Mouse (Mus musculus): ENCODE results near the gene Evc. TPM values are rescaled to one million over a fixed set of nuclear protein-coding genes. Genes with fewer than 3 reads are reported as not detected.
A peak's percentile ranks its signal among the peaks of the same experiment; 100 is the strongest.

Gene Evc
- polyA plus RNA-seq, 1 experiment from 2014 or later: 21.5 TPM

DNA sequence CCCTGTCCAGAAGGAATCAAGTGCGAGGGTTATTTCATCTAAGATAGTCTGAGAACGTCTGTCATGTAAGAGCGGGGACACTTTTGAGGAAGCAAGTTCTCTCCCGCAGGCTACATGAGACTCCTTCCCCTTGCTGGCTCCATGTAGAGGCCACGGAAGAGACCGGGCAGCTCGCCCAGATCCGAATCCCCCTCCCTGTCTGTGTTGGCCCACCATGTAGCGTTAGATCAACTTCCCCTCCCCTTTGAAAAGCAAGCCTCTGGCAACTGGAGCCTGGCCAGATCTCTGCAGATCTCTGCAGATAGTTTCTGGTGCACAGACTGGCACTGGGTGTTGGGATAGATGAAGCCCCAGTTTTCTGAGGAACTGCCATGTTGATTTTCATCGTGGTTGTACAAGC, 40.0 kb downstream of the Evc start:
- no peaks in the 10 kb centered on the region for H3K9me3 ChIP-seq (ENCODE audit: control insufficient read depth, low read length)
- H3K36me3 ChIP-seq (ENCODE audit: control insufficient read depth, insufficient read depth, low read length): no peaks in the 10 kb centered on the region
- no peaks in the 10 kb centered on the region for H3K27me3 ChIP-seq (ENCODE audit: control insufficient read depth, insufficient read depth, low read length)
- DNase-seq (ENCODE audit: low spot score) (no peak), ATAC-seq (ENCODE audit: insufficient number of reproducible peaks, low FRiP score, low TSS enrichment, low read depth) (no peak)
- H3K4me1 ChIP-seq (ENCODE audit: control insufficient read depth, insufficient read depth, low read length): no peaks in the 10 kb centered on the region
- H3K4me2 ChIP-seq (ENCODE audit: low read depth, severe bottlenecking): no peak overlapping the region
- H3K9ac ChIP-seq (ENCODE audit: low read length): no peak overlapping the region
- no peak overlapping the region for H3K4me3 ChIP-seq (ENCODE audit: low read depth, low read length)
- WGBS: 84% methylated on average over 10 of the region's 10 CpGs
- H3K27ac ChIP-seq (replicated peaks; ENCODE audit: low read depth, low read length): no peak overlapping the region

DNA sequence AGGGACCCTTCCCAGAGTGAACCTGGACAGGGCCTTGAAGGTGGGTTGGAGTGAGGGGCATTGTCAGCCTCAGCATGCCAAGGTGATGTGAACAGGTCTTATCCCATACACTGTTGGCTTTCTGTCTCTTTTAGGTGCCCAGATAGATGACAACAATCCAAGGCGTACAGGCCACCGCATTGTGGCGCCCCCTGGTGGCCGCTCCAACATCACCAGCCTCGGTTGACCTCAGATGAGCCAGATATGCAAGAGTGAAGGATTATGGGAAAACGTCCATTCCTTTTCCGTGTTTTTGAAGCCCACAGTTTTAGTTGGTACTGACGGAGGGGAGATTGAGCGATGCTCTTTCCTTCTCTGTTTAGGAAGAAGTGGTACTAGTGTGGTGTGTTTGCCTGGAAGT, 45.7 kb downstream of the Evc start:
- ATAC-seq (ENCODE audit: insufficient number of reproducible peaks, low FRiP score, low TSS enrichment, low read depth): no peak
- Histone ChIP-seq H3K36me3 (ENCODE audit: control insufficient read depth, insufficient read depth, low read length) (no peaks in the 10 kb centered on the region), H3K4me3 (ENCODE audit: low read depth, low read length) (no peak overlapping the region), H3K4me2 (ENCODE audit: low read depth, severe bottlenecking) (no peak overlapping the region), H3K9me3 (ENCODE audit: control insufficient read depth, low read length) (no peaks in the 10 kb centered on the region), H3K27me3 (ENCODE audit: control insufficient read depth, insufficient read depth, low read length) (no peaks in the 10 kb centered on the region), H3K27ac (replicated peaks; ENCODE audit: low read depth, low read length) (no peak overlapping the region), H3K9ac (ENCODE audit: low read length) (no peak overlapping the region), H3K4me1 (ENCODE audit: control insufficient read depth, insufficient read depth, low read length) (no peaks in the 10 kb centered on the region)
- DNase-seq (ENCODE audit: low spot score): peak; percentile 41
- 77% methylated on average over 9 of the region's 9 CpGs for WGBS

DNA sequence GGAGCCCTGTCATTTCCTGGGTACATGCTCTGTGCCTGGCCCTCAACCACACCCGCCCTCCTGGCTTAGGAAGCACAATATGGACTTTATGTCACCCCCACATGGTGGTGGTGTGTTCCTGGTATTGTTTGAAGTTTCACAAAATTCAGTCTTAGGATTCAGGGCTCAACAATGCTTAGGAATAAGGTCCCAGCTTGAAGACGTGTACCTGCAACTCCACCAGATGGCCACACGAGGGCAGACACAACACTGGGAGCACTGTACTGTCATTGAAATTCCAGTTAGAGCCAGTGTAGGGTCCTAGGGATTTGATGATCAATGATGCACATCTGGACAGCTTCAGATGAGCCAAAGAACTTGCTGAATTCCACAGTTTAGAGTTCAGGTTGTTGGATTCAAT, 47.5 kb downstream of the Evc start:
- no peak overlapping the region for H3K4me2 ChIP-seq (ENCODE audit: low read depth, severe bottlenecking)
- H3K4me3 ChIP-seq (ENCODE audit: low read depth, low read length): no peak overlapping the region
- H3K9ac ChIP-seq (ENCODE audit: low read length): no peak overlapping the region
- no peaks in the 10 kb centered on the region for H3K4me1 ChIP-seq (ENCODE audit: control insufficient read depth, insufficient read depth, low read length)
- H3K27me3 ChIP-seq (ENCODE audit: control insufficient read depth, insufficient read depth, low read length): no peaks in the 10 kb centered on the region
- H3K36me3 ChIP-seq (ENCODE audit: control insufficient read depth, insufficient read depth, low read length): no peaks in the 10 kb centered on the region
- ATAC-seq (ENCODE audit: insufficient number of reproducible peaks, low FRiP score, low TSS enrichment, low read depth) (no peak), DNase-seq (ENCODE audit: low spot score) (peak; percentile 59)
- WGBS: 25% methylated on average over 3 of the region's 3 CpGs
- H3K27ac ChIP-seq (replicated peaks; ENCODE audit: low read depth, low read length): no peak overlapping the region
- H3K9me3 ChIP-seq (ENCODE audit: control insufficient read depth, low read length): no peaks in the 10 kb centered on the region

DNA sequence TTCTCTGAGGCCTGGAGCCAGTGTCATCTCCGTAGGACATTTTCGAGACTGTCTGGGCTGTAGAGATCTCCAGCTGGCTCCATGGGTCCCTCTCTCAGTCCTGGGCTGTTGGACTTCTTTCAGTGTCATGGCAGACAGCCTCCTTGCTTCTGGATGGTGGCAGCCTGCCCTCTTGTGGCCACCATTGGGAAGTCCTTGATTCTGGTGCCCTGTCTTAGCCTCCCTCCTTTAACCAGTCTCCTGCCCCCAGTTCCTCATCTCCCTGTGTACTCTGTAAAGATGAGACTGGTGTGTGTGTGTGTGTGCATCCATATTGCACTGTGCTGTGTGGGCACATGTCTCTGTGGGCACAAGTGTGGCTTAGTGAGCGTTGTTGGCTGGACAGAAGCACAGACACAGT, 48.3 kb downstream of the Evc start:
- Histone ChIP-seq H3K4me1 (ENCODE audit: control insufficient read depth, insufficient read depth, low read length) (no peaks in the 10 kb centered on the region), H3K27ac (replicated peaks; ENCODE audit: low read depth, low read length) (no peak overlapping the region), H3K4me2 (ENCODE audit: low read depth, severe bottlenecking) (no peak overlapping the region), H3K36me3 (ENCODE audit: control insufficient read depth, insufficient read depth, low read length) (no peaks in the 10 kb centered on the region), H3K27me3 (ENCODE audit: control insufficient read depth, insufficient read depth, low read length) (no peaks in the 10 kb centered on the region), H3K9me3 (ENCODE audit: control insufficient read depth, low read length) (no peaks in the 10 kb centered on the region), H3K9ac (ENCODE audit: low read length) (no peak overlapping the region), H3K4me3 (ENCODE audit: low read depth, low read length) (no peak overlapping the region)
- peak; percentile 63 for DNase-seq (ENCODE audit: low spot score)
- WGBS: 77% methylated on average over 3 of the region's 3 CpGs
- ATAC-seq (ENCODE audit: insufficient number of reproducible peaks, low FRiP score, low TSS enrichment, low read depth): peak; percentile 57; the same call in 1 of the 2 replicates

DNA sequence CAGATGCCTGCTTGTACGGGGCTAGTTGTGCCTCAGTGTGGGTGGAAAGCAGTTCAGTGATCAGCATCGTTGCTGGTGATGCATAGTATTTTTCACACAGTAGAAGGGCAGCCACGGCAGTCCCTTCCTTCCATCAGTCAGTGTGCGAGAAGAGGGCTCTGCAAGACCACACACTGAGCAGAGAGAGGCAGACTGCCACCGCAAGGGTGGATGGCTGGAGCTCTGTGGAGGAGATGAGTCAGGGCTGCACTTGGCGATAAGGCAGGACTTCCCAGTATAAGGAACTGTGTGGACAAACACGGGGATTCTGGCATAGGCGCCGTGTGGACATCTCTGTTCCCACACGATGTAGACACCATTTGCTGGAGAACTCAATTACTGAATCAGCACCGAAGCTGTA, 55.7 kb downstream of the Evc start:
- Histone ChIP-seq H3K4me3 (ENCODE audit: low read depth, low read length) (no peak overlapping the region), H3K4me2 (ENCODE audit: low read depth, severe bottlenecking) (no peak overlapping the region), H3K27ac (replicated peaks; ENCODE audit: low read depth, low read length) (no peak overlapping the region), H3K36me3 (ENCODE audit: control insufficient read depth, insufficient read depth, low read length) (no peaks in the 10 kb centered on the region), H3K4me1 (ENCODE audit: control insufficient read depth, insufficient read depth, low read length) (no peaks in the 10 kb centered on the region), H3K9ac (ENCODE audit: low read length) (no peak overlapping the region), H3K9me3 (ENCODE audit: control insufficient read depth, low read length) (no peaks in the 10 kb centered on the region), H3K27me3 (ENCODE audit: control insufficient read depth, insufficient read depth, low read length) (no peaks in the 10 kb centered on the region)
- DNase-seq (ENCODE audit: low spot score) (no peak), ATAC-seq (ENCODE audit: insufficient number of reproducible peaks, low FRiP score, low TSS enrichment, low read depth) (no peak)
- 92% methylated on average over 11 of the region's 11 CpGs for WGBS

DNA sequence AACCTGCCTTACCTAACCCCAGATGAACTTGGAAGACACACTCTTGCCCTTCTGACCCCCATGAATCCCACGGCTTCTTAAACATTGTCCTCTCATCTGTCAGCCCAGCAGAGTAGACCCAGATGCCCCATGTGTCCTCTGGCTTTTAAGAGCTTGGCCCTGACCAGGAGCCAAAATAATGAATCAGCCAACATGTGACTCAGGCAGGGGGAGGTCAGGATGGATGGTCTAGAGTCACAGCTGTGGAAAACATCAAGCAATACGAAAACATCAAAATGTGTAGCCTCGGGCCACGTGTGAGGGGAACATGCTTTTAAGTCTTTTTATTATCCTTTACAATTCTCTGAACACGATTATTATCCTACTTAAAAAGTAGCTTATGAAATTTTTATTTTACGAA, 72.9 kb downstream of the Evc start:
- Histone ChIP-seq H3K4me3 (ENCODE audit: low read depth, low read length) (no peak overlapping the region), H3K4me2 (ENCODE audit: low read depth, severe bottlenecking) (no peak overlapping the region), H3K4me1 (ENCODE audit: control insufficient read depth, insufficient read depth, low read length) (no peaks in the 10 kb centered on the region), H3K36me3 (ENCODE audit: control insufficient read depth, insufficient read depth, low read length) (no peaks in the 10 kb centered on the region), H3K9ac (ENCODE audit: low read length) (no peak overlapping the region), H3K27ac (replicated peaks; ENCODE audit: low read depth, low read length) (no peak overlapping the region), H3K27me3 (ENCODE audit: control insufficient read depth, insufficient read depth, low read length) (no peaks in the 10 kb centered on the region), H3K9me3 (ENCODE audit: control insufficient read depth, low read length) (no peaks in the 10 kb centered on the region)
- no peak for ATAC-seq (ENCODE audit: insufficient number of reproducible peaks, low FRiP score, low TSS enrichment, low read depth)
- no peak for DNase-seq (ENCODE audit: low spot score)
- WGBS: 58% methylated on average over 6 of the region's 6 CpGs

DNA sequence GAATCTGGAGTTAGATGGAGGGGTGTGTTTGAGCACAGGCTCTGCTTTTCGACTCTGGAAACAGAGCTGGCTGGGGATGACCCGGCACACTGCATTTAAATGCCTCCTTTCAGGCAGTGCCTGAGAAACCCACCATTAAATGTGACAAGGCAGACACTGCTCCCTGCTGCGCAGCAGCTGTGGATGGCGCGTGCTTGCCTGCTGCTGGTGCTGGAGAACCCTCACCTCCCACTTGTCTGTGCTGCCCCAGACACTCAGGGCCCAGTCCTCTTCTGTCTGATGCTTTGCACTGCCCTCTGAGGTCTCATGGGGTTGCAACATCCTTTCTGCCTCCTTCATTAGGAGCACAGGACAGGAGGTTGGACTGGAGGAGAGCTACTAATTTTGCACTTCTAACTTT, 75.0 kb downstream of the Evc start:
- no peak overlapping the region for H3K4me2 ChIP-seq (ENCODE audit: low read depth, severe bottlenecking)
- no peak overlapping the region for H3K9ac ChIP-seq (ENCODE audit: low read length)
- H3K36me3 ChIP-seq (ENCODE audit: control insufficient read depth, insufficient read depth, low read length): no peaks in the 10 kb centered on the region
- ATAC-seq (ENCODE audit: insufficient number of reproducible peaks, low FRiP score, low TSS enrichment, low read depth): no peak
- H3K27me3 ChIP-seq (ENCODE audit: control insufficient read depth, insufficient read depth, low read length): no peaks in the 10 kb centered on the region
- H3K27ac ChIP-seq (replicated peaks; ENCODE audit: low read depth, low read length): no peak overlapping the region
- H3K4me3 ChIP-seq (ENCODE audit: low read depth, low read length): no peak overlapping the region
- WGBS: 76% methylated on average over 5 of the region's 5 CpGs
- H3K4me1 ChIP-seq (ENCODE audit: control insufficient read depth, insufficient read depth, low read length): no peaks in the 10 kb centered on the region
- H3K9me3 ChIP-seq (ENCODE audit: control insufficient read depth, low read length): no peaks in the 10 kb centered on the region
- no peak for DNase-seq (ENCODE audit: low spot score)

DNA sequence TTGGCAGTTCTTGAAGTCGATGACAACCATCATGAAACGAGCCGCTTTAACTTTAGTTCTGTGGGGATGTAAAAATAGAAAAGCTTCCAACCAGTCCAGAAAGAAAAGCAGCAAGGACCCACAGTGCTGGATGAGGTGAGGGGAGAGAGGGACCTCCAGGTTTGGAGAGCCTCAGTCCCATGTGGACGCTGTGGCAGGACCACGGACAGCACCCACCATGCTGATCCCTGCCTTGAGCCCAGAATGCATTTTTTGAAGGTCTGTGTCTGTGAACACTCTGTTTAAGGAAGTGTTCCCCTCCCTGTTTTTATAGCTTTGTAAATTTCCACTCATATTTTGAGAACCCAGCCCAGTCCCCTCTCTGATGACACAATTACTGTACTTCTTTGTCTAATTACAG, 79.5 kb downstream of the Evc start:
- ATAC-seq (ENCODE audit: insufficient number of reproducible peaks, low FRiP score, low TSS enrichment, low read depth) (no peak), DNase-seq (ENCODE audit: low spot score) (peak; percentile 82)
- Histone ChIP-seq H3K9me3 (ENCODE audit: control insufficient read depth, low read length) (no peaks in the 10 kb centered on the region), H3K4me3 (ENCODE audit: low read depth, low read length) (no peak overlapping the region), H3K4me1 (ENCODE audit: control insufficient read depth, insufficient read depth, low read length) (no peaks in the 10 kb centered on the region), H3K9ac (ENCODE audit: low read length) (no peak overlapping the region), H3K4me2 (ENCODE audit: low read depth, severe bottlenecking) (no peak overlapping the region), H3K27ac (replicated peaks; ENCODE audit: low read depth, low read length) (no peak overlapping the region), H3K27me3 (ENCODE audit: control insufficient read depth, insufficient read depth, low read length) (no peaks in the 10 kb centered on the region), H3K36me3 (ENCODE audit: control insufficient read depth, insufficient read depth, low read length) (no peaks in the 10 kb centered on the region)
- 47% methylated on average over 5 of the region's 5 CpGs for WGBS

DNA sequence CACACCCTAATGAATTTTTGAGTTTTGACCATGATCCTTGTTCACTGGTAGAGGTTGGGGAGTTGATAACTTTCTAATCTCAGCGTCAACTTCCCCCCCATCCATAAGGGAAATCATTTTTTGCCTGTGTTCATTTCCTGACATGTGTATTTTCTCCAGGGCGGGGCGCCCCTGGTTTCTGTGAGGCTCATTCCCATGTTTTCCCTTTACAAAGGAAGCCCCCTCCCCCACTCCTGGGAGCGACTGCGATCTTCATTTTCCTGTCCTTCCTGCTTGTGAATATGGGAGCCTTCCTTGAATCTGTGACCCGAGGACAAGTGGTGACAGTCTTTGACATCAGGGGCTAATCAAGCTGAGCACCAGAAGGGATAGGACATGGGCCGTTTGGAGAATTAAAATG, 79.9 kb downstream of the Evc start:
- H3K4me1 ChIP-seq (ENCODE audit: control insufficient read depth, insufficient read depth, low read length): no peaks in the 10 kb centered on the region
- H3K36me3 ChIP-seq (ENCODE audit: control insufficient read depth, insufficient read depth, low read length): no peaks in the 10 kb centered on the region
- no peak for ATAC-seq (ENCODE audit: insufficient number of reproducible peaks, low FRiP score, low TSS enrichment, low read depth)
- H3K27me3 ChIP-seq (ENCODE audit: control insufficient read depth, insufficient read depth, low read length): no peaks in the 10 kb centered on the region
- H3K4me2 ChIP-seq (ENCODE audit: low read depth, severe bottlenecking): no peak overlapping the region
- H3K27ac ChIP-seq (replicated peaks; ENCODE audit: low read depth, low read length): no peak overlapping the region
- WGBS: 72% methylated on average over 7 of the region's 7 CpGs
- DNase-seq (ENCODE audit: low spot score): no peak
- no peaks in the 10 kb centered on the region for H3K9me3 ChIP-seq (ENCODE audit: control insufficient read depth, low read length)
- no peak overlapping the region for H3K4me3 ChIP-seq (ENCODE audit: low read depth, low read length)
- H3K9ac ChIP-seq (ENCODE audit: low read length): no peak overlapping the region

Data from limb, embryonic 11.5 days (tissue).